Mouse (Mus musculus) inflammation-experienced regulatory T-cells, adult 6 months (primary cell): Measurements from ENCODE around the gene Tssk2. TPM values are rescaled to one million over a fixed set of nuclear protein-coding genes. Genes with fewer than 3 reads are reported as not detected.

ENCODE experiments used
- ATAC-seq: one replicate; pipeline ENCODE4 v1.8.0; 2017
- polyA plus RNA-seq, 3 experiments: library from polyadenylated mRNA; unstranded; fragments of 100-300 nt; shearing (Covaris generic); gene quantifications; one replicate each; pipeline ENCODE4 v1.2.1; 2017

Tssk2 gene
- polyA plus RNA-seq, 3 experiments from 2014 or later: 0.43 TPM; not detected in 2

DNA sequence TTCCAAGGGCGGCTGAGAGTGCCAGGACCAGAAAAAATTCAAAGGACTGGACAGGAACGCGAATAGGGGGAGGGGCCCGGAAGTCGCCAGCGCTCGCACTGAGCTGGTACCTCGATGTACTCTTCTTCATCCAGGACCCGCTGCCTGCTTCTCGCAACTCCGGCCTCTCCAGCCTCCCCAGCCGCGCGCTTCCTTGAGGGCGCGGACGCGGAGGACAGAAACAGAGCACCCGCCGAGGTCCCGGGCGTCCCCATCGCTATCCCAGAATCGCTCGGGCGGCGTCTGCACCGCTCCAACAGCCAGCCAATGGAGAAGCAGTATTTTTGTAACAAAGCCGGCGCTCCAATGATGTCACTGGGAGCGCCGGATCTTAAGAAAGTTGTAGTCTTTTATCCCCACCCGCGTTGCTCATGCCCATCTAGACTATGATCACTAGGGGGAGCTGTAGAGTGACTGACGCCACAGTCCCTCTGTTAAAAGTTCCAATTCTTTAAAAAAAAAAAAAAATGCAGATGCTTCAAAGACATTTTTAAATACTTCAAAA is 12.7 kb downstream of the Tssk2 start, which contains the start of gene Ess2:
Gene Ess2 (minus strand): TSS at position 297 of the 544 bp plus-strand sequence.
- ATAC-seq: peak; percentile 100

DNA sequence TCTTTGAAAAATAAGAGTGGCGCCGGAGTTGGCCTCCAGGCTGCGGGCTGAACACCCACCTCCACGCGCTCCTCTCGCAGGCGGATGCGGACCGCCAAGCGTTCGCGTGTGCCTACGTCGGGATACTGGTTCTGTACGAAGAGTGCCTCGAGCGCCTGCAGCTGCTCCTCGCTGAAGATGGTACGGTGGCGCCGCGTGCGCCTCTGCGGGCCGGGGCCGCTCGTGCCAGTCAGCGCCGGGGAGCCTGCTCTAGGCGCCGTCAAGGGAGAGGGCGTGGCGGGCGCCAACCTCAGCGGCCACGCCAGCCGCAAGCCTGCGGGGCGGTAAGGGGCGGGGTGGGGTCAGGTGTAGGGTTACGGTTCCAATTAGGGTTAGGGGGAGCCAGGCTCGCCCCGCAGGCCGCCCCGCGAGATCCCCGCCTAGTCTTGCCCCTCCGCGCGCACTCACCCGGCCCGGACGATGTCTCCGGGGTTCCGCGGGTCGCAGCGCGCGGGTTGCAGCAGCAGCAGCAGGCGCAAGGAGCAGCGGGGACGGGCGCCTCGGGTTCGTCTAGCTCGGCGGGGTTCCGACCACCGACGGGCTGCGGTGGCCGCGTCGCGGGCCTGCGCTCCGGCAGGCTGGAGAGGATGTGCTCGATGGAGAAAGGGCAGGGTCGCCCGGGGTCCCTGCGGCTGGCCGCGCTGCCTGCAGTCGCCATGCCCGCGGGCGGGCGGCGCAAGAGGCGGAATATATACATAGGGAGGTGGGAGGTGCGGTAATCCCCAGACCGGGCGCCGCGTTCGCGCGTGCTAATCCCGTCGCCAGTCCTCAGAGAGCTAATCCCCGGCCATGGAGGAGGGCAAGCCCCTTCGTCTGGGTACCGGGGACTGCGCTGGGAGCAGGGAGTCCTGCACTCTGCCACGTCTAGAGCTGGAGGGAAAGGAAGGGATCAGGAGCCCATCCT is 16.1 kb downstream of the Tssk2 start, which contains the start of gene Gsc2:
Gene Gsc2 (minus strand): TSS at position 753 of the 943 bp plus-strand sequence.
- ATAC-seq: no peak

DNA sequence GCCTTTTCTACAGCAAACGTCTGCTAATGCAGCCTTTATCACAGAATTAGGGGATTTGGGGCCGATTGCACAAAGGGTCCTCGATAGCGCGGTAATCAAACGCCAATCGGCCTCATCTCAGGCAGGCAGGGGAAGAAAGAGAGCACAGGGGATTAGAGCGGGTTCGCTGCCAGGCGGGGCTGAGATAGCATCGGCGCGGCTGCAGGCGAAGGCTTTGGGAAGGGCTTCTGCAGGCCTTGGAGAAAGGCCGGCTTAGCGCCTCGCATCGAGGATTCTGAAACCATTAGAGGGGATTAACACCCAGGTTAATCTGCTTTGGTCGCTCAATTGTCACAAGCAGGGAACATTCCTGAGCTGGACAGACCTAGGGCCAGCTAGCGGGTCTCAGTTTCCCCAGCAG is 22.1 kb downstream of the Tssk2 start:
- no peak for ATAC-seq

DNA sequence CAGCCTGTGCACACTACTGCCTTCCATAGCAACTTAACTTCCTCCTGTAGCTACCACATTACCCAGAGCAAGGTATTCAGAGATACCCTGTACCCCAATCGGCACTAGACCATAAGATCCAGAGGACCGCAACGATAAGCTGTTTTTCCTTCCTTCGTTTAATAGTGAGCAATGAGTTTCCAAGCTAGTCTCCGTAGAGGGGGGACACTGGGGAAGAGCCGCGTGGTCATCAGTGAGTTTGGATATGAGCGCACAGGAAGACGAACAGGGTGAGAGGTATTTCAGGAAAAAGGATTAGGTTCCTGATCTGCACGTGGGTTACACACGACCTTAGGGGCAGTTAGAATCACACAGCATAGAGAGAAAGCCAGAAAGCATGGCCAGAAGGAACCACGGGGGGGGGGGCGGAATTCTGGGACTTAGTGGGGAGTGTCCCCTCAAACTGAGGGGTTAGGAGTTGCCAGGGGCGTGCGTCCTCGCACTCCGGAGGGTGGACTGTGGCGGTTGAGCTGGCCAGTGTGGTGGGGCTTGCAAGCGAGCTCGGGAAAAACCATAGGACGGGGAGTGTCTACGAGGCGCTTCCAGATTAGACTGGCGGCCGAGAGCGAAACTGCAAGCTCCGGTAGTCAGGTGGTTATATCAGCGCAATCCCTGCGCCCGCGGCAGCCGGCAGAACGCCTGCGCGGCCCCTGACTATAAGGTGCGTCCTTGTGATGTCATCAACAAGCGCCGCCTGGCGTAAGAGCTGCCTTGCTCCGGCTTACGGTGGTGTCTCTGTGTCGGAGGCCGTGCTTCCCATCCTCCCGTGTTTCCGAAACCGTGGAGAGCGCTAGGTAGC is 23.1 kb downstream of the Tssk2 start:
- peak; percentile 99 for ATAC-seq

DNA sequence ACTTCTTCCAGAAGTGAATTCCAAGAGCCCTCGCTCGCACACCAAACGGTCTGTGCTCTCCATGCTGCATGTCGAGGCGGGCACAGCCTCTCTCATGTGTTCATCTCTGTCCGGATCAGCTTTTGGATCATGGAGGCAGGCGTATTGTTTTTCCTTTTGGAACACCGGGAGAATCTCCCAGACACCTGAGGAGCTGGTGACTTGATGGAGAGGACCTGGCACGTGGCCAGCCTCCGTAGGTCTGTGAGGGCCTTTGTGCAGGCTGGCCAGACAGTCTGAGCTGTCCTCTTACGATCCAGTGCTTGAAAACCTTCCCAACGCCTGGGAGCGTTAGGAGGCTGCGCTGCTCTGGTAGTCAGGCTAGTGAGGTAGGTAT is 23.7 kb downstream of the Tssk2 start:
- no peak for ATAC-seq

DNA sequence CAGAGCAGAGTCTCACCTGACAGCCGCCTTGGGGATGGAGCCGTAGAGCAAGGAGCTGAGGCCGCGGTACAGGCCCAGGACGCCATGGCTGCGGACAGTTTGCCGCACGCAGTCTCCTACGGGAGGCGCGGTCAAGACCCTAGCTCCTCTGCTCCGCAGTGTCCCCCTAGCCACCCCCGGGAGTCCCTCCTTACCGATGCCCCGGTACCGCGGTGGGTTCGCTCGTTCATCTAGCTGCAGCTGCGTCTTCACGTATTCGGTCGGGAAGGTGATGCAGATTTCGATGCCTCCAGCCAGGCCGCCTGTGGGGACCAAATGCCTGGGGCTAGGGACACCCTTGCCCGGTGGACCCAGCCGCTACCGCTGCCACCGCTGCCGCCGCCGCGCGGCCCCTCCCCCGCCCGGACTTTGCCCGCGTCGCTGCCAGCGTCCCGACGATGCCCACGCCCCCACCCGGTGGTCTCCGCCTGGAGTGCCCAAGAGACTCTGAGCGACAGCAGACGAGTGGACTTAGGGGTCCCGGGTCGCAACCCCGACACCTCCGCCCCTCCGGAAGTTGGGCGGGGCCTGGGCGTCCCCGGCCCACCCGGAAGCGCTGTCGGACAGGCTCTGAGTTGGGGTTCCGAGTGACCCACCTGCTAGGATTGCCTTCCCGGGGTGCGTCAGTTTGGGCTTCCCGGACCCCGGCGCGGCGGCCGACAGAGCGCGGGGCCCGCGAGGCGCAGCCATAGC is 29.1 kb downstream of the Tssk2 start:
- ATAC-seq: peak; percentile 30

DNA sequence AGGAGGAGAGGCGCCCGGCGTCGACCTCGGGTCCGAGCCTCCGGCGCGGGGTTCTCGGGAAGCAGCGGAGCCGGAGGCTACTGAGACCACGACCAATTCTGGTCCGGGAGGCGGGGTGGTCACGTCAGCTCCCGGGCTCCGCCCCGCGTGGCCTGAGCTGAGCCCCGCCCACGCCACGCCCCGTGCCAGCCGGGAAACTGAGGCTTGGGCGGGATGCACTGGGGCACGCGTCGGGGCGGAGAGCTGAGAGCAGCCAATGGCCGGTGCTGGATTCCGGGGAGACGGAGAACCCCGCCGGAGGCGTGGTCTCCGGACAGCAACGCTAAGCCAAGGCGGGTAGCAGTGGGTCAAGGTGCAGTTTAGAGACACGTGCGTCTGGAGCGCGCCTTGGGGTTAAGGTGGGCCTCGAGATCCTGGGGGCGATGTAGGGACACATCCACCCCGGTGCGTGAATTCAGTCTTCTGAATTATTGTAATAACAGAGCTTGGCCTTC is 29.7 kb downstream of the Tssk2 start, which contains the start of gene Slc25a1:
Gene Slc25a1 (minus strand): TSS at position 133 of the 494 bp plus-strand sequence.
- ATAC-seq: peak; percentile 18

DNA sequence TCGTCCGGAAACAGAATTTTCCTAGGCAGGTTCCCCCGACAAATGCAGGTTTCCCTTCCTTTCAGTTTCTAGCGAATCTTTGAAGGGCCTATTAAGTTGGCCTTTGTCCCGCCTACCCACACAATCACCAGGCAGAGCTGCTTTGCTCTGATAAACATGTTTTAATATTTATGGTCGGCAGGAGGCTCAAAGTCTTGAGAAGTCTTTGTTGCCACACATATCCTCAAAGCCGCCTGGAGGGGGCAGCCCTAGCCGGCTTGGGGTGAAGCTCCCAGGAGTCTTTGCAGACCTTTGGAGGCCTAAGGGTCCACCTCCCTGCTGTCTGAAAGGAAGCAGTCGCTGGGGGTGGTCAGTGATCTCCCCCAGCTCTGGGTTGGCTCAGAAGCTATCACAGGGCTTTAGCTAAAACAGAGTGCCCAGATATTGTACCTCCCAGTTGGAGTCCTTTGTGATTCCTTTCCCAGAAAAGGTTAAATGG is 30.2 kb downstream of the Tssk2 start:
- ATAC-seq: peak; percentile 90

DNA sequence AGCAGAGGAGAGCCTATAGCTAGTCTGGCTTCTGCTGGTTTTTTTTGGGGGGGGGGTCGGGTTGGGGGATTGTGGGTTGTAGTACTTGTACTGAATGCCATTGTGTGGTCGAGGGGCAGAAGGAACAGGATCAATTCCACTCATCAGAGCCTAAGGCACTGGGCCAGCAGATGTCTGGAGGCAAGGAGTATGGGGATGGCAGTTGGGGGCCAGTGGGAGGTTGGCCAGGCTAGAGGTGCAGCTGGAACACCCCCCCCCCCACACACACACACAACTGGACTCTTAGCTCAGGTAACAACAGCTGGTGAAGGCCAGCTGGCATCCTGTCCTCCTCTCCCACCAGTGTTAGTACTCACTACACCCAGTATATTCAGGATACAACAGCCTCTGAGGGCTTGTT is 30.8 kb downstream of the Tssk2 start:
- ATAC-seq: no peak

DNA sequence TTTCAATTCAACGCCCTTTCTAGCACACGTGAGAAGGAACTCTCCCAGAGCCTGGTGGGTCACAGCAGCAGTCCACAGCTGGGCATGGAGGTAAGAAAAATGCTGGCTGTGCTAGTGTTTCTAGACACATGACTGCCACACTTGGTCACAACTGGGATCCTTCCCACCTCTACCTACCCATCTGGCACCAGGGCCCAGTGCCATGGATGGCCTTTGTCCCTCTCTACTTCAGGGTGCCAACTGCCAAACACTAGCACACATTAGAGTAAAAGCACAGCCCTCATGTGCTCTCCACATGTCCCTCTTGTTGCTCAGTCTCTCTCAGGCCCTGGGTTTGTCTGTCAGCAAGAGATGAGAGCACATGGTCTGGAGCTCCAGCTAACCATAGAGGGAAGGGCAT is 31.2 kb downstream of the Tssk2 start:
- ATAC-seq: no peak

DNA sequence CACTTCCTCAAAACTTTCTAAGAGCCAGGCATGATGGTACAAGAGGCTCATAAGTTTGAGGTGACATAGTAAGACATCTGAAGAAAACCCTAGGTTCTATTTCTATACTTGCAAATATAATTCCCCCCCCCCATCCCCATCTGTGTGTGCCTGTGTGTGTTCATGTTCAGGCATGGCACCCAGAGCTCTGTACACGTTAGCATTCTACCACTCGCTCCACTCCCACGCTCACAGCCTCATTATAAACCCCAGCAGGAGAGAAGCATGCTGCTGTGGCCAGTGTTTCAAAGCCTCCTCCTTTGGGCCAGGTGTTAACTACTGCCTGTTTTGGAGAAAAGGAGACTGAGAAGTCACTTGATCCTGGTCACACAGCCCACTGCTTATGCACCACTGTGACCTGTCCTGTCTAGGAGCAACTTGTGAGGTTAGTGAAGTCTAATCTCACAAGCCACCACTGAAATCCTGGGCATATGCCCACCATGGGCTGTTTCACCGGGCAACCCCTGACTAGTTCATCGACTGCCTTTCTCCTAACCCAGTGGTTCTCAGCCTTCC is 33.5 kb downstream of the Tssk2 start:
- no peak for ATAC-seq

DNA sequence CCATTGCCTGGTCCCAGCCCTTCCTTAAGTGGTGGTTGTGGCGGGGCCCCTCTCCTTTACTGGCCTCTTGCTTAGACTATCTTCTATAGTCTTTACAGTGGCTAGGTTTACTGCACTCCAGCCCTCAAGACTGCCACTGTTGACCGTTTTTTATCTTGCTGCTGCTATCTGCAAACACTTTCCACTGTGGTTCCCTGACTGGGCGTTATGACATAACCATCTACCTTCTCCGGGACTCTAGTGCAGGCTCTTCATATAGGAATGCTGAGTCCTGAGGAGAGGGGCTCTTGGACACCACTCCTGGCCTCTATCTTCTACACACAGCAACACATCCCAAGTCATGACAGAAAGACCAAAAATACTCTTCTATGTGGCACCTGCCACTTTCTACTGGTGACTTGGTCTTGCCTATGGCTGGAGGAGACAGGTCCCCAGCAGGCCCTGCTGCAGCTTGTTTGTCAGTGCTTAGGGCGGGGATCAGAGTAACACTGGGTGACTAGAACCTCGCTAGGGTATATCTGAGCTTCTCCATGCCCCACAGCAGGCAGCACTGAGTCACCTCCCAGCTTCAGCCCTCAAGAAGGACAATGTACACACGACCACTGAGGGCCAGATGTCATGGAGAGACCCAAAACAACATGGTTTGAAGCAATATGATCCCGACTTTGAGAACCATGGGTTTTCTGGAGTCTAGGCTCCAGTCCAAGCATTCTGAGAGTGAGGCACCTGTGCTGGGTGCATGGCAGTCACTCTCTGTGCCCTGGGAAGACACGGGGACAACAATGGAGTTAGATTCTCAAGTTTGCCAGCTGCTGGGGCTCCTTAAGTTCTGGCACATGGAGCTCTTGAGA is 35.4 kb downstream of the Tssk2 start:
- ATAC-seq: no peak

DNA sequence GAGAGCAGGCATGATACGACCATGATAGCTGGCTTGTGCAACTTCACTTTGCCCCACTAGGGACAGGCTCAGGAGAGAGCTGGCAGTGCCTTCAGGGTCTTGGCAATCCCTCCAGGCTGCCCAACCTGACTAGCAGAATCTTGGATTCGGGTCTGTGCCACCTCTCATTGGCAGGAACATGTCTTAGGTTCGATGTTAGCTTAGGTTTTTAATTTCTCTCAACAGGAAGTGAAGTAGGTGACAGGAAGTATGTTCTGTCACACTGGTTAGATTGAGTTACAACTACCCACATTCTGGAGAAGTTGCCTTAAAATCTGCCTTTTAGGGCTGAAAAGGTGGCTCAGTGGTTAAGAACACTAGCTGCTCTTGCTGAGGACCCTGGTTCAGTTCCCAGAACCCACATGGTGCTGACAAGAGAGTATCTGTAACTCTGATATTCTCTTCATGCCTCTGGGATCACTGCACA is 36.0 kb downstream of the Tssk2 start:
- peak; percentile 38 for ATAC-seq

DNA sequence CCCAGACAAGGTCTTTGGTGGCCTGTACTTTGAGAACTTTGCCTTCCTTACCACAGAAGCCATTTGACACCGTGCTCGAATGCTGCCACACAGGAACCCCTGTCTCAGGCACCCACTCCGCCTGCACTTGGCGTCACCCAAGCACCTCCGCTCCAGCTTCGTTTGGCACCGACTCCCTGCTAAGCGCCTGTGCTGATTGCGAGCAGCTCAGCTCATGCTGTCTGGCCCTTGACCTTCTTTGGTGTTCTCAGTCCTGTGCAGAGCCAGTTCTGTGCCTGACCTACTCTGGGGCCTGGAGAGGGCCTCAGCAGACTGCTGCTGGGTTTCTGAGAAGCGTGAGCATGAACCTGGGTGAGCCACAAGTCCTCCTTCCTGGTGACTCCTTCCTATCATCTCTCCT is 38.3 kb downstream of the Tssk2 start:
- ATAC-seq: no peak

DNA sequence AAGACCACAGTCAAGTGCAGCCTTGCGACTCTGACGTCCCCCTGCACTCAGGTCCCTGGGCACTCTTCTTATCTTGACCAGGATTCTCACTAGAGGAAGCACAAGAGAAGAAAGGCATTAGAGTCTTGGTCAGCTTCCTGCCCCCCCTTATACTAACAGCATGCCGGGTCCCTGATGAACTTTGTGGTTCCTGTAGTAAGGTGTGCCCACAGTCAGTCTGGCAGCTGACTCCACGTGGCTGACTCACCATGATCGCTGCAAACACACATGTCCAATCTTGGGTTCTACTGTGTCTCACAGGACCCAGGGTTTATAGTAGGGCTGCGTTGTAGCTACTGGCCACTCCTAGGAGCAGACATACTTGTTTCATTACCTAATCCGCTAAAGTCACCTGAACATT is 39.8 kb downstream of the Tssk2 start:
- ATAC-seq: no peak

DNA sequence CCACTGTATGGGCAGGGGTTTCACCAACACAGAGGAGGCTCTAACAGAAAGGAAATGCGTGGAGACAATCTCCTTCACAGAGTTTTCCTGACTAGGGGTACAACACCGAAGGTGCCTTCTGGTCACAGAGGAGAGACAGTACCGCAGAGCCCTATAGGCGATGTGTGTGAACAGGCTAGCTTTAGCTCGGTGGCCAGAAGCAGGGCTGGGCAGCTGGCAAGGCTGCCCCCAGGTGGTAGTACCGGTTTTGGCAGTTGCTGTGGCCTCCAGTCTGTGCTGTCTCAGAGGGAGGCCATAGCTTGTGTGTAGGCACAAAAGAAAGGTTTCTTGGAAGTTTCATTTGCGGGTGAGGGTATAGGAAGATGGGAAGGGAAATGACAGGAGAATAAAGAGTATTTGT is 40.4 kb downstream of the Tssk2 start:
- ATAC-seq: peak; percentile 91

DNA sequence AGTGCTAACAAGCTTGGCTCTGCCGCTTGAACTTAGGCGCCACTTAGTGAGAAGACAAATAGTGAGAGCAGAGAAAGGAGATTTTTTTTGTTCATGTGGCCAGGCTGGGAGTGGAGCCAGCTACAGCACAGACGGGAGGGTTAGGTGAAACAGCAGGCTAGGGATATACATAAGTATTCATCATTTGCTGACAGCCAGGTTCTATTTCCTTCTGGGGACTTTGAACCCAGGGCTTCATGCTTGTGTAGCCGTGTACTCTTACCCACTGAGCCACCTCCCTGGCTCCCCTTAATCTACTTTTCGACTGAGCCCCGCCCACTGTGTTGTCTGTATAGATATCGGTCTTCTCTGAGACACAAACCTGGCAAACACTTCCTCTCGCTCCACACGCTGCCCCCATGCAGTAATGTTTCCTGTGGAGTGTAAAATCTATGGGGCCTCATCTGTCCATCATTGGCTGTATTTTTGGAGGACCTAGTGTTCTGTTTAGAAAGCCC is 40.9 kb downstream of the Tssk2 start:
- no peak for ATAC-seq

DNA sequence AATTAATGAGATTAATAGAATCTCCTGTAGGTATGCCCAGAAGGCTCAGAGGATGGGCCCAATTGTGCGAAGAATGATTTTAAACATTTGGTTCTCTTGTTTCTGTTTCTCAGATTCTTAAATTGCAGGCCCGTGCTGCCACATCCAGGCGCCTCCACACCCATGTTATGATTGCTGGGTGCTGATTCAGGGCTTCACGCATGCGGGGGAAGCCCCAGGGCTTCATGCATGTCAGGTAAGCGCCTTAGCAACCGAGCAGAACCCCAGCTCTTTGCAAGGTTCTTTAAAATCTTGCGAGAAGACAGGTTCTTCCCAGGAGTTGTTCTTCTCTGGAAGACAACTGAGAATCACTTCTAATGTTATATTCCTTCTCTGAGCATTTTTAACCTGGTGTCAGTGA is 45.0 kb downstream of the Tssk2 start:
- ATAC-seq: no peak

DNA sequence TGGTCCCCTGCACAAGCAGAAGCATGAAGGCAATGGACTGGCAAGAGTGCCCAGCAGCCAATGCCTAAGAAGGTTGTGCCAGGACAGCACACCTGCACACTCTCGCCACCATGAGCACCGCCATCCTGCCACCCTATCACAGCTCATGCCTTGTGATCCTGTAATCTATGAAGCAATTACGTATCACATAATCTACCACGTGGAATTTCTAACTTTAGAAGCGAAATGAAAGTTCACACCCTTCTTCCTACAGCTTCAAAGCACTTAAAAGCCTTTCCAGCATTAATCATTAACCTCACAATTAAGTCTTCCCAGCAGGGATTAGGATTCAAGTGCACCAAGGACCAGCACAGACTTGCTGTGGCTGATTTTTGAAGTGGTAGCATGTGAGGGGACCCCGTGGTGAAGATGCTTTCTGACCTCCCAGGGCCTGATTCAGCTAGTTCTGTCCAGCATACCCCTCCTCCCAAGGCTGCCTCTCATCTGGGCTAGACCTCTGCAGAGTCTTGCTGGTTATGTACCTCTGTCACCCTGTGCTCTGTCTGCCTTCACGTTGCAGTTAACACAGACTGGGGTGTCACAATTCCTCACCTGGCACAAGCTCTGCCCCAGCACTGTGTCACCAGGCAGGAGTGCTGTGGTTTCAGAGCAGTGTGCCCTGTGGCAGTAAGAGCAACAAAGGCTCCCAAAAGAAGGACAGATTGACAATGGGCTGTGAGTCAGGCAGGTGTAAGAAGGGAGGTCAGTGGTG is 46.8 kb downstream of the Tssk2 start:
- ATAC-seq: no peak
